Mouse (Mus musculus) liver, embryonic 12.5 days (tissue): Measurements from ENCODE around the gene Lce3a. TPM values are rescaled to one million over a fixed set of nuclear protein-coding genes. Genes with fewer than 3 reads are reported as not detected.

Source experiments
- ATAC-seq: fragments of 200-750 bp; cut with Nextera tagmentation; 2 replicates; pipeline ENCODE4 v1.8.0; 2017; ENCODE audit warnings: moderate number of reproducible peaks, mild to moderate bottlenecking, moderate library complexity
- H3K27ac ChIP-seq: fragments of 300-500 bp; sonication (generic); 2 replicates; pipeline ENCODE4 v1.5.1; 2016; ENCODE audit warnings: mild to moderate bottlenecking
- H3K27me3 ChIP-seq: fragments of 300-500 bp; sonication (generic); replicated peaks from 2 replicates; pipeline ENCODE4 v1.6.1; 2016; ENCODE audit warnings: mild to moderate bottlenecking, moderate library complexity
- H3K36me3 ChIP-seq: fragments of 300-500 bp; sonication (generic); 2 replicates; pipeline ENCODE4 v1.6.1; 2016; ENCODE audit warnings: mild to moderate bottlenecking, moderate library complexity
- H3K4me1 ChIP-seq: fragments of 300-500 bp; sonication (generic); 2 replicates; pipeline ENCODE4 v1.6.1; 2016
- H3K4me2 ChIP-seq: fragments of 300-500 bp; sonication (generic); 2 replicates; pipeline ENCODE4 v1.6.1; 2016; ENCODE audit warnings: mild to moderate bottlenecking, moderate library complexity
- H3K4me3 ChIP-seq: fragments of 300-500 bp; sonication (generic); 2 replicates; pipeline ENCODE4 v1.5.1; 2016; ENCODE audit warnings: mild to moderate bottlenecking, moderate library complexity
- H3K9ac ChIP-seq: fragments of 300-500 bp; sonication (generic); 2 replicates; pipeline ENCODE4 v1.6.1; 2016; ENCODE audit warnings: mild to moderate bottlenecking, moderate library complexity
- H3K9me3 ChIP-seq: fragments of 300-500 bp; sonication (generic); replicated peaks from 2 replicates; pipeline ENCODE4 v1.6.1; 2016; ENCODE audit warnings: mild to moderate bottlenecking, moderate library complexity
- WGBS: fragments of 180-500 bp; shearing (Covaris S2); methylation state at CpG from one replicate; pipeline ENCODE4 v1.1.7; 2016; ENCODE audit not compliant: insufficient replicate concordance; 5-methylcytosine and 5-hydroxymethylcytosine counted together
- polyA plus RNA-seq: library from polyadenylated mRNA; unstranded; fragments of >200 nt; fragmentation: Nextera tagmentation; extraction: Ambion mirVana; gene quantifications from 2 replicates; pipeline ENCODE4 v1.2.1, GENCODE M21; 2016

Lce3a gene
- polyA plus RNA-seq, result not detected in 2 replicates

DNA sequence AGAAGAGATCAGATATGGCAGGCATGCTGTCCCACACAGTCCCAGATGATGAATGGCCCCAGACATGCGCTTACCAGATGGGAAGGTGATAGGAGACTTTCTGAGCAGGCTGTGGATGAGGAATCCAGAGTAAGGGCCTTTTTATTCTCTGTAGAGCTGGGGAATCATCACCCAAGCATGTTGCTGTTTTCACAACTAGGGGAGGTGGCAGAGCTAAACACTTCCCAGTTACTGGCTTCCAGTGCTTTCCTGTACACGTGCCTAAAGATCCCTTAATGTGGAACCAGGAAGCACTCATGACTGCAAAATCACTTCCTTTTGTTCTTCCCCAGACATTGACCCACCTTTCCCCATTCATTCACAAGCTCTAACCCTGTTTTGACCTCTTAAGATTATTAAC lies at the start of gene Lce3a:
Gene Lce3a (minus strand): TSS at position 101 of the 400 bp plus-strand sequence.
- 39% methylated on average over 2 of the region's 2 CpGs for WGBS
- no peaks in the 10 kb centered on the region for H3K4me1 ChIP-seq
- ATAC-seq, result no peak
- H3K27me3 ChIP-seq, result no peaks in the 10 kb centered on the region
- no peak within 1 kb of the TSS for H3K9ac ChIP-seq
- no peaks in the 10 kb centered on the region for H3K9me3 ChIP-seq
- H3K27ac ChIP-seq, result no peak within 1 kb of the TSS
- H3K4me2 ChIP-seq, result no peak within 1 kb of the TSS
- no peak within 1 kb of the TSS for H3K4me3 ChIP-seq
- H3K36me3 ChIP-seq, result no peaks in the 10 kb centered on the region

DNA sequence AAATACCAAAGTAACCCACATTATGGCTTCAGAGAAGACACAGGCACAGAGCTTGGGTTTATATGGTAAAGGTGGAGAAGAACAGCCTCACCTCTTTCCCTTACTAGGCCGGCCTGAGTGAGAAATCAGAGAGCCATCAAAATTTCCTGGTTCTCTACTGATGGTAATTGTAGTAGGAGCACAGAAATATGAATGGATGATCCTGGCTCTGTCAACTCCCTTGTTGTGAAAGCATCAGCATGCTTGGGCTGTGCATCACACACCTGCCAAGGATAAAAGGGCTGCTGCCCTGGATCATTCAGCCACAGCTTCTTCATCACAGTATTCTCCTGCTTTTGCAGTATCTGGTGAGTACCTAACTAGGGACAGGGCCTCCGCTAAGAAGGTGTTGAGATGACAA lies 40.7 kb upstream of the Lce3a start, which contains the start of gene Lce3e:
Gene Lce3e (plus strand): TSS at position 301 of the 400 bp plus-strand sequence.
- Histone ChIP-seq H3K4me2 (no peak within 1 kb of the TSS), H3K27ac (no peak within 1 kb of the TSS), H3K9me3 (no peaks in the 10 kb centered on the region), H3K27me3 (no peaks in the 10 kb centered on the region), H3K4me3 (no peak within 1 kb of the TSS), H3K36me3 (no peaks in the 10 kb centered on the region), H3K4me1 (no peaks in the 10 kb centered on the region), H3K9ac (no peak within 1 kb of the TSS)
- 64% methylated on average over 2 of the region's 2 CpGs for whole genome bisulfite sequencing
- ATAC-seq, result no peak

DNA sequence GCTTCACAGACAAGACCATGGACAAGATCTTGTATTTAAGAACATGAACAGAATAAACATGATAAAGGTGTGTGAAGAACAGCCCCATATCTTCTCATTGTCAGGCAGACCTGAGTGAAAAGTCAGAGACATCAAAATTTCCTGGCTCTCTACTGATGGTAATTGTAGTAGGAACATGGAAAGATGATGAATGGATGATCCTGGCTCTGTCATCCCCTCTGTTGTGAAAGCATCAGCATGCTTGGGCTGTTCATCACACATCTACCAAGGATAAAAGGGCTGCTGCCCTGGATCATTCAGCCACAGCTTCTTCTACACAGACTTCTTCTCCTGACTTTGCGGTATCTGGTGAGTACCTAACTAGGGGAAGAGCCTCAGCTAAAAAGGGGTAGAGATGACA lies 31.1 kb upstream of the Lce3a start, which contains the start of gene Lce3d:
Gene Lce3d (plus strand): TSS at position 301 of the 400 bp plus-strand sequence.
- Histone ChIP-seq H3K4me1 (no peaks in the 10 kb centered on the region), H3K4me3 (no peak within 1 kb of the TSS), H3K9ac (no peak within 1 kb of the TSS), H3K27me3 (no peaks in the 10 kb centered on the region), H3K4me2 (no peak within 1 kb of the TSS), H3K36me3 (no peaks in the 10 kb centered on the region), H3K27ac (no peak within 1 kb of the TSS), H3K9me3 (no peaks in the 10 kb centered on the region)
- 83% methylated on average over 1 of the region's 1 CpGs for WGBS
- no peak for ATAC-seq

DNA sequence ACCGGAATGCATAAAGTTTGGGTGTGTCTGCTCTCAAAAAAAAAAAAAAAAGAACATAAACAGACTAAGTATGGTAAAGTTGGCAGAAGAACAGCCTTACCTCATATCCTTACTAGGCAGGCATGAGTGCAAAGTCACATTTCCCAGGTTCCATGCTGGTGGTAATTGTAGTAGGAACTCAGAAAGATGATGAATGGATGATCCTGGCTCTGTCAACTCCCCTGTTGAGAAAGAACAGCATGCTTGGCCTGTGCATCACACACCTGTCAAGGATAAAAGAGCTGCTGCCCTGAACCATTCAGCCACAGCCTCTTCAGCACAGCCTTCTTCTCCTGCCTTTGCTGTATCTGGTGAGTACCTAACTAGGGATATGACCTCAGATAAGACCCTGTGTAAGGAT lies 18.2 kb upstream of the Lce3a start, which contains the start of gene Lce3c:
Gene Lce3c (plus strand): TSS at position 301 of the 400 bp plus-strand sequence.
- no peak for ATAC-seq
- Histone ChIP-seq H3K36me3 (no peaks in the 10 kb centered on the region), H3K4me2 (no peak within 1 kb of the TSS), H3K27ac (no peak within 1 kb of the TSS), H3K4me1 (no peaks in the 10 kb centered on the region), H3K9me3 (no peaks in the 10 kb centered on the region), H3K27me3 (no peaks in the 10 kb centered on the region), H3K9ac (no peak within 1 kb of the TSS), H3K4me3 (no peak within 1 kb of the TSS)
- 58% methylated on average over 1 of the region's 1 CpGs for WGBS

GRCm38 (mm10) chr3:92932679-92933078 lies 6.6 kb upstream of the Lce3a start, which contains the start of gene Lce3b:
Gene Lce3b (plus strand): TSS chr3:92932979.
- Histone ChIP-seq H3K27me3 (no peaks in the 10 kb centered on the region), H3K4me3 (no peak within 1 kb of the TSS), H3K36me3 (no peaks in the 10 kb centered on the region), H3K4me2 (no peak within 1 kb of the TSS), H3K9ac (no peak within 1 kb of the TSS), H3K4me1 (no peaks in the 10 kb centered on the region), H3K27ac (no peak within 1 kb of the TSS), H3K9me3 (no peaks in the 10 kb centered on the region)
- no peak for ATAC-seq
- 35% methylated on average over 2 of the region's 2 CpGs for WGBS

DNA sequence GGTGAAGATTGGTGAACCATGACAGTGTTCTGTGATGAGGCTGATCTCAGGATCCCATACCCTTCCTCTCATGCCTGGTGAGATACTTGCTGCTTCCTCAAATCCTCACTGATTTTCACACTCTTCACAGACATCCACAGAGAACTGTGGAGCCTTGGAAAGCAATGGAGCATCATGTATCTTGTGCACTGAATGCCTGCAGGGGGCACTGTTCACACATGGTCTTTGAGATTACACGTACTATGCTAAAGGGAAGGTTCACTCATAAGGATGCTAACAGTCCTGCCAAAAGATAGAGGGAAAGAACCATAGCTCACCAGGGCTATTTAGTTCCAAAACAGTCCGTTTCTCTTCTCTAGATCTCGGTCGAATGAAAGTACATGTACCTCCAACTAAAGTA lies 5.7 kb downstream of the Lce3a start:
- H3K4me3 ChIP-seq, result no peak overlapping the region
- no peak overlapping the region for H3K9ac ChIP-seq
- H3K4me2 ChIP-seq, result no peak overlapping the region
- H3K36me3 ChIP-seq, result no peaks in the 10 kb centered on the region
- 37% methylated on average over 4 of the region's 4 CpGs for WGBS
- H3K27ac ChIP-seq, result no peak overlapping the region
- no peaks in the 10 kb centered on the region for H3K9me3 ChIP-seq
- no peaks in the 10 kb centered on the region for H3K4me1 ChIP-seq
- no peaks in the 10 kb centered on the region for H3K27me3 ChIP-seq
- no peak for ATAC-seq

GRCm38 (mm10) chr3:92907571-92907970 lies 18.5 kb downstream of the Lce3a start:
- Histone ChIP-seq H3K9me3 (no peaks in the 10 kb centered on the region), H3K36me3 (no peaks in the 10 kb centered on the region), H3K4me3 (no peak overlapping the region), H3K4me1 (no peaks in the 10 kb centered on the region), H3K4me2 (no peak overlapping the region), H3K27ac (no peak overlapping the region), H3K9ac (no peak overlapping the region), H3K27me3 (no peaks in the 10 kb centered on the region)
- no peak for ATAC-seq
- WGBS, result 17% methylated on average over 4 of the region's 4 CpGs

DNA sequence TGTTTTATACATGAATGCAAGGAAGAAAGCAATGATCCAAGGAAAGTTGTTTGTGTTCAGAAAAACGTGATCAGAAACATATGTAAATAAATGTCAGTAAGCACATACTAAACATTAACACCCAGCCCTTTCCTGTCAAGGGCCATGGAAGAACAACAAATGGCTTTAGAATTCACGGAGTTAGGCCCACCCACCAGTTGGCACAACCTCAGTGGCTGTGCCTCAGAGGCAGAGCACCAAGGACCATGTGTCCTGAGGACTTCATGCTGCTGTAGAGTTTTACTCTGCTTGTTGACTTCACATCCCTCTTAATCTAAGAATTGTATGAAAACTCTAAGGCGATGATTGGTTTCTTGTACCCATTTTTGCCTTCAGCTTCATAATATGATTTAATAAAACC lies 20.8 kb downstream of the Lce3a start:
- Histone ChIP-seq H3K27me3 (no peaks in the 10 kb centered on the region), H3K4me3 (no peak overlapping the region), H3K9ac (no peak overlapping the region), H3K9me3 (no peaks in the 10 kb centered on the region), H3K4me1 (no peaks in the 10 kb centered on the region), H3K27ac (no peak overlapping the region), H3K36me3 (no peaks in the 10 kb centered on the region), H3K4me2 (no peak overlapping the region)
- ATAC-seq, result no peak
- 40% methylated on average over 3 of the region's 3 CpGs for WGBS

DNA sequence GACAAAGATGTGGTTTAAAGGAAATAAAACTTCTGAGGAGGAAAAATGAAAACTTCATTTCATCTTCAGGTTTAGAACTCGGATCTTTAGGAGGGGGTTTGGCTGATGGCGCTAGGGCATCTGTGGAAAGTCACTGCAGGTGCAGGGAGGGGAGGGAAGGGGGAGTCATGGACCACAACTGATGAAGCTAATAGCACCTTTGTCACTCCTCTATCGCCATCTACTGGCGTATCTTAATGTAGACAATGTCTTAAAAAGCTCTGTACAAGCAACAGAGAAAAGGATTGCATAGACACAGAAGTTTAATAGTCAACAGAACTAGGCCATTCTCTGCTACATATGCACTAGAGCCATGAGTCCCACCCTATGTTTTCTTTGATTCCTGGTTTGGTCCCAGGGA lies 22.4 kb downstream of the Lce3a start:
- Histone ChIP-seq H3K36me3 (no peaks in the 10 kb centered on the region), H3K9me3 (no peaks in the 10 kb centered on the region), H3K27ac (no peak overlapping the region), H3K27me3 (no peaks in the 10 kb centered on the region), H3K4me2 (no peak overlapping the region), H3K9ac (no peak overlapping the region), H3K4me1 (no peaks in the 10 kb centered on the region), H3K4me3 (no peak overlapping the region)
- no peak for ATAC-seq
- 25% methylated on average over 4 of the region's 4 CpGs for WGBS

DNA sequence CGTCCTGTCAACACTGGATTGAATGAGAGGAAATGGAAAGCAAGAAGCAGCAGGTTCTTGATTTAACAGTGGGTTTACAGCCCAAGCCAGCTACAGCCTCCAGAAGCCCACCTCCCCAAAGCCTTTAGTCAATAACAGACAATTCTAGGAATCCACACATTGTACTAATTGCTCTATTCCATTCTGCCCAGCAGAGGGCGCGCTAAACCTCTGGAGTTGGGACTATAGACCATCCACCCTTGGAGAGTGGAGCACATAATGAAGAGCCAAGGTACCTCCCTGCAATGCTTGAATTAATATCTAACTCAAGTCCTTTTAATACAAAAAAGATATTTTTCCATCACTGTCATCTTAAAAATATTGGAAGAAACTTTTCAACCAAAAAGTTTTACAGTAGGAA lies 23.0 kb downstream of the Lce3a start:
- Histone ChIP-seq H3K9me3 (no peaks in the 10 kb centered on the region), H3K27ac (no peak overlapping the region), H3K4me2 (no peak overlapping the region), H3K27me3 (no peaks in the 10 kb centered on the region), H3K36me3 (no peaks in the 10 kb centered on the region), H3K4me3 (no peak overlapping the region), H3K4me1 (no peaks in the 10 kb centered on the region), H3K9ac (no peak overlapping the region)
- no peak for ATAC-seq
- WGBS, result 12% methylated on average over 3 of the region's 3 CpGs

- 15% methylated on average over 1 of the region's 1 CpGs for WGBS
- H3K9me3 ChIP-seq, result no peaks in the 10 kb centered on the region
- no peak overlapping the region for H3K9ac ChIP-seq
- no peak overlapping the region for H3K4me3 ChIP-seq
- no peak overlapping the region for H3K27ac ChIP-seq
- H3K4me1 ChIP-seq, result no peaks in the 10 kb centered on the region
- no peaks in the 10 kb centered on the region for H3K36me3 ChIP-seq
- H3K4me2 ChIP-seq, result no peak overlapping the region
- ATAC-seq, result no peak
- H3K27me3 ChIP-seq, result no peaks in the 10 kb centered on the region
Measured at GRCm38 (mm10) chr3:92894489-92894888, 31.5 kb downstream of the Lce3a start.

GRCm38 (mm10) chr3:92894063-92894462 lies 32.0 kb downstream of the Lce3a start:
- H3K27me3 ChIP-seq, result no peaks in the 10 kb centered on the region
- ATAC-seq, result no peak
- no peaks in the 10 kb centered on the region for H3K4me1 ChIP-seq
- H3K27ac ChIP-seq, result no peak overlapping the region
- H3K9me3 ChIP-seq, result no peaks in the 10 kb centered on the region
- H3K4me2 ChIP-seq, result no peak overlapping the region
- no peaks in the 10 kb centered on the region for H3K36me3 ChIP-seq
- 51% methylated on average over 3 of the region's 3 CpGs for WGBS
- no peak overlapping the region for H3K9ac ChIP-seq
- H3K4me3 ChIP-seq, result no peak overlapping the region
